ENCODE assay signal across 9 mouse cellular contexts in the genomic region with DNA sequence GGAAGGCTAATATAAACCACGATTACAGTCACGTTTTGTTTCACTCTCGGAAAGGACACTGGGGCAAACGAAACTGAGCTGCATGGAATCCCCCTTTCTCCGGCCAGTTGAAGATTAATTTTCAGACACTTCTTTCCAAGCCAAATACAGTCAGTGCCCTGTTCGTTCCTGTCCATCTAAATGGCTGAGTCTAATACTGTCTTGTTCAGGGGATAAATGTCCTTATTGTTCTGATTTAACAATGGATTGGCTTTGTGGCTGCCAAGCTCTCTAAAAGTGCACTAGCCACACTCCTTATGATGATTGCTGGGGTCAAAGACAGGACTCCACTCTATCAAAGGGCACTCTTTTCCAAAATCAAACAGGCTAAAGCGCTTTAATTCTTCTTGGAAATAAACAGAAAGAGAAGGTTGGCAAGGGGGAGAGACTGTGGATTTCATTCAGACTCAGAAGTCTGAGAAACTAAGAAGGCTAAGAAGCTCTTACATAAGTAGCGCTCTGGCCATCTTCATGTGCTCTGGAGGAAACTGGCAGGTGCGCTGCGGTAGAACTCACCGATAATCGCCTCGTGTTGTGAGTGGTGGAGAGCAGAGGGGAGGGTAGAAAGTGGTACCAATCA.
A peak's percentile ranks its signal among the peaks of the same experiment; 100 is the strongest.
DNase-seq lines count a peak whose midpoint lies in the region; TF ChIP-seq lines count a peak whose summit lies in the region.
"Had no signal": no experiment of that assay in that cellular context is flagged by ENCODE, and none has a peak within 500 bp of the region (broad histone marks: within the 10 kb centered on the region; RNA-seq: fewer than 3 reads in every experiment).

No protein-coding gene starts in this region.

- whole genome bisulfite sequencing in hindbrain, embryonic 10.5 days: 44% methylated on average over 13 of the region's 13 CpGs
- WGBS in small intestine, adult 2 months: 63% methylated on average over 13 of the region's 13 CpGs

- no peaks in the 10 kb centered on the region for H3K27me3 ChIP-seq in hindbrain, embryonic 10.5 days (ENCODE audit: insufficient read depth, poor library complexity, severe bottlenecking)
- H3K27me3 ChIP-seq in small intestine, adult 2 months (ENCODE audit: control insufficient read depth, insufficient read depth, low read length): no peaks in the 10 kb centered on the region

- DNase-seq in cerebellum, adult 9-11 months: peak; percentile 13
- DNase-seq in cerebellum, adult 8-10 months: no peak
- peak; percentile 87 for DNase-seq in brain, embryonic 14.5 days (ENCODE audit: low read depth)
- peak; percentile 34 for DNase-seq in hindbrain, embryonic 10.5 days (ENCODE audit: low spot score)
- peak; percentile 16 to 33 for DNase-seq in left cerebral cortex, adult 9 months (ENCODE audit: low spot score in 2 of 2)
- no peak for DNase-seq in gastrocnemius, postnatal 14 days
- no peak for DNase-seq in gastrocnemius, postnatal 4 days (ENCODE audit: low spot score in 2 of 2)

- H3K4me1 ChIP-seq in hindbrain, embryonic 10.5 days (replicated peaks): peaks cover 32% of the 10 kb centered on the region
- no peaks in the 10 kb centered on the region for H3K4me1 ChIP-seq in small intestine, adult 2 months (ENCODE audit: control insufficient read depth, insufficient read depth, insufficient read length, low read length)

- 0 out of 2 replicates have a peak, but pooled peaks cover 7% of the 10 kb centered on the region for H3K9me3 ChIP-seq in hindbrain, embryonic 10.5 days

- TF ChIP-seq POLR2A in brain, embryonic 14.5 days (IDR thresholded peaks at IDR 0.05; ENCODE audit: borderline replicate concordance, extremely low read depth, insufficient read depth, insufficient read length, poor library complexity, severe bottlenecking): no peak
- no peak for TF ChIP-seq POLR2A in small intestine, adult 2 months (IDR thresholded peaks at IDR 0.05; ENCODE audit: low read depth, low read length)

- intact Hi-C loops in gastrocnemius, postnatal 14 days (cut with DNase I; ENCODE audit: low total_unique reads): loop anchor here (10.0 kb wide), 1 partner anchor 56 kb away; no protein-coding TSS in a partner anchor

- no peak for TF ChIP-seq CTCF in brain, embryonic 14.5 days (IDR thresholded peaks at IDR 0.05; ENCODE audit: borderline replicate concordance, extremely low read depth, insufficient read depth, insufficient read length)
- no peak for TF ChIP-seq CTCF in small intestine, adult 2 months (IDR thresholded peaks at IDR 0.05; ENCODE audit: extremely low read depth, insufficient read length, insufficient replicate concordance, low read depth, low read length)

- H3K4me3 ChIP-seq in hindbrain, embryonic 10.5 days: peak overlapping the region; percentile 41
- no peak overlapping the region for H3K4me3 ChIP-seq in small intestine, adult 2 months (ENCODE audit: low read depth, low read length)

- H3K36me3 ChIP-seq in hindbrain, embryonic 10.5 days: no peaks in the 10 kb centered on the region
- no peaks in the 10 kb centered on the region for H3K36me3 ChIP-seq in small intestine, adult 2 months (ENCODE audit: control insufficient read depth, insufficient read depth, low read length)

- H3K27ac ChIP-seq in hindbrain, embryonic 10.5 days: peak overlapping the region; percentile 90
- H3K27ac ChIP-seq in small intestine, adult 2 months (ENCODE audit: insufficient read depth, low read depth, low read length): peak overlapping the region; percentile 37
- H3K27ac ChIP-seq: macrophage had no signal

Comparison
In these comparisons a context has a peak if more than half of its experiments do, and no peak if none do; other contexts are left out.
1. DNase-seq: peak in cerebellum, adult 9-11 months (single experiment), brain, embryonic 14.5 days (single experiment), hindbrain, embryonic 10.5 days (single experiment) and left cerebral cortex, adult 9 months (2 of 2); none in cerebellum, adult 8-10 months (single experiment), gastrocnemius, postnatal 14 days (single experiment) and gastrocnemius, postnatal 4 days (0 of 2).